Mouse (Mus musculus) kidney, adult 10 weeks (tissue): ENCODE results near the gene Klhdc4. TPM values are rescaled to one million over a fixed set of nuclear protein-coding genes. Genes with fewer than 3 reads are reported as not detected.

Experiments used
- polyA plus RNA-seq: library from polyadenylated mRNA; stranded (reverse); fragments of 350-450 nt; fragmentation: Illumina TruSeq; extraction: RNeasy Lipid Tissue Mini Kit (QIAGEN cat#74804); gene quantifications from one replicate; pipeline ENCODE4 v1.2.3, GENCODE M21; 2014; ENCODE audit warnings: low read depth, low replicate concordance

Gene Klhdc4
- polyA plus RNA-seq: 2.3 TPM

DNA sequence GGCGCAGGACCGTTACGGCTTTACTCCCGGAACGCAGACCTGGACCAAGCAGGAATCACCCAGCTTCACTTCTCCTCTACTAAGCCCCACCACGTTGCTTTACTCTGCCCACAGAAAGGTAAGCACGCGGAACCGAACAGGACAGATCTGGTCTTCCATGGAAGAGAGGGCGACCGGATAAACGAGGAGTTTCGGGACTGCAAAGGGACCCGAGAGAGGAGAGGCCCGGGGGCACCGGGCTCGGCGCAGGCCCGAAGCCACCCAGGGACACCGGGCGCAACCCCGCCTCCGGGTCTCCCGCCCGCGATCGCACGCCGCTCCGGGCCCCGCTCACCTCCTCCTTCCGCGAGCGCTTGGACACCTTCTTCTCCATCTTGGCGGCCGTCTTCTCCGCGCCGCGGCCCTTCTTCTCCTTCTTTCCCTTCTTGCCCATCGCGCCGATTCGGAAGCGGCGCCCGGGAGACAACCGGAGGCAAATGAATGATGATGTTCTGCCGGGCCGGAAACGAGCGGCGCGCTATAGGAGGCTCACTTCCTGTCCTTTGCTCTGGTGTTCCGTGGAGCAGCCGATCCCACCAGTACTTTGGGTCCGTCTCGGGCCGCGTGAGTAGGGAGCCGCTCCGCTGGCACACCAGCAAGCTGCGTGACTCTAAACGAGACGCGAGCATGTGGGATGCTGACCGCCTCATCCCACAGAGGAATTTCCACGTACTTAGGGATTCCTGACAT, at the start of gene Klhdc4:
Gene Klhdc4, minus strand, starts transcription at position 522 of the 729 bp plus-strand sequence.

Other genes starting within 250 kb of the Klhdc4 start
- 53.2 TPM for gene Map1lc3b, start 239.2 kb downstream of the Klhdc4 start, polyA plus RNA-seq
- 25.4 TPM for gene Zcchc14, start 176.7 kb downstream of the Klhdc4 start, polyA plus RNA-seq
- gene Jph3, start 99.9 kb downstream of the Klhdc4 start, polyA plus RNA-seq: not detected
- 0.36 TPM for gene Slc7a5, start 78.1 kb upstream of the Klhdc4 start, polyA plus RNA-seq
- gene Car5a, start 115.3 kb upstream of the Klhdc4 start, polyA plus RNA-seq: not detected
- 1.8 TPM for gene Banp, start 120.2 kb upstream of the Klhdc4 start, polyA plus RNA-seq